Mouse (Mus musculus) brain, embryonic 14.5 days (tissue): Measurements from ENCODE around the gene Haus4.

Experiments used
- CTCF ChIP-seq: fragments of 200-500 bp; IDR thresholded peaks from 2 replicates; pipeline ENCODE4 v1.5.1; 2012; ENCODE audit warnings: inconsistent platforms, mild to moderate bottlenecking, moderate library complexity, borderline replicate concordance; ENCODE audit not compliant: insufficient read depth, insufficient read length; ENCODE audit errors: extremely low read depth
- POLR2A ChIP-seq: fragments of 200-500 bp; IDR thresholded peaks from 2 replicates; pipeline ENCODE4 v1.6.1; 2012; ENCODE audit warnings: mild to moderate bottlenecking, inconsistent platforms, borderline replicate concordance; ENCODE audit not compliant: poor library complexity, insufficient read depth, insufficient read length, severe bottlenecking; ENCODE audit errors: extremely low read depth

- no peak for TF ChIP-seq POLR2A
- TF ChIP-seq CTCF: no peak
These were observed 53.1 kb downstream of the Haus4 start for GRCm38 (mm10) chr14:54501365-54501764.
